Mouse (Mus musculus) right cerebral cortex, postnatal 10 days (tissue): ENCODE results near the gene Tspan11.

ENCODE experiments used
- DNase-seq, 2 experiments: peaks; one replicate each; pipeline ENCODE4 v3.0.0; 2021; ENCODE audit warnings: low spot score in 2 of 2

The Tspan11 gene

DNA sequence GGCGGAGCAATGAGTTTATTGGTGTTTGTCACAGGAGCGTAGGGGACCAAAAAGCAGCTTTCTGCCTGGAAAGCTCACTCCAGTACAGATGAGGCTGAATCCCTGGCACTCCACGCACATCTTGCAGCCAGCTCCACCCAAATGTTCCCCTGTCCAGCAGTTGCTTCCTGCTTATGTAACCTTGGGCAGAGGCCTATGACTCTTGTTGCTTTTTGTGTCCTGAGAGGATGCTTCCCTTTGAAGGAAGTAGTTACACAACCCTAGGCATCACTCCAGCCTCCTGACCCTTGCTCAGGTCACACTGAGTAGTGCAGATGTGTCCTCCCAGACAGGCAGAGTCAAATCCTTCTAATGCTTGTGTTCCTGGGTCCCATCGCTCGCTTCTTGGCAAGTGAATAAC, 46.5 kb downstream of the Tspan11 start:
- DNase-seq: no peak

DNA sequence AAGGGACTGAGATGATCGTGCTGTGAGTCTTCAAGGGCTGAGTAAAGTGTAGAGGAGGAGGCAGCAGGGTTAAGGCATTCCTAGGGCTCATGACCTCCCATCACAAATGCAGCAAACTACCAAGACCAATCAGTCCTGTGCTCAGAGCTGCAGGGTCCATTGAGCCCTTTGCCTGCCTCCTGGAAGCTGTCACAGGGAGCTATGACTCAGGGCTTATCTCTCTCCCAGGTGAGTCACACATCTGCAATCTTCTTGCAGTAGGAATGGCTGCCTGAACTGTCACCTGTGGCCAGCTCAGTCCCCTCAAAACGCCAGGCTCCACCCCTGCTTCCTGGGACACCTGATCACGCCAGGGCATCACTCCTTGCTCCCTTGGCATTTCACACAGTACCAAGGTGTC, 47.7 kb downstream of the Tspan11 start:
- no peak for DNase-seq

DNA sequence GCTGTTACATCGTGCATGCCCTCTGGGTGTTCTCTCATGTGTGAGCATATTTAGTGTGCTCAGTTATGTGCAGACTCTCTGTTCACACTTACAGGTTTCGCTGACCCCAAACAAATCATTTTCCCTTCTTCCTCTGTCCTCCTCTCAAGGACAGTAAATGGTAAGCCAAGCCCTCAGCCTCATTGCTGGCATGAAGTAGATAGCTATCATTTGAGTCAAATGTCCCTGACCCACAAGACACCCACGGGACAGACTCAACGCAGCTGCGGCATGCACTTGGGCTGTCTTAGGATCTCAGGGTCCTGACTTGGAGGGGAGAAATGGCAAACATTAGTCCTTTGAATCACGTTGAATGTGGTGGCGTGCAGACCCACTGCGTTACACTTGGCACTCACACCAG, 55.0 kb downstream of the Tspan11 start:
- no peak for DNase-seq

DNA sequence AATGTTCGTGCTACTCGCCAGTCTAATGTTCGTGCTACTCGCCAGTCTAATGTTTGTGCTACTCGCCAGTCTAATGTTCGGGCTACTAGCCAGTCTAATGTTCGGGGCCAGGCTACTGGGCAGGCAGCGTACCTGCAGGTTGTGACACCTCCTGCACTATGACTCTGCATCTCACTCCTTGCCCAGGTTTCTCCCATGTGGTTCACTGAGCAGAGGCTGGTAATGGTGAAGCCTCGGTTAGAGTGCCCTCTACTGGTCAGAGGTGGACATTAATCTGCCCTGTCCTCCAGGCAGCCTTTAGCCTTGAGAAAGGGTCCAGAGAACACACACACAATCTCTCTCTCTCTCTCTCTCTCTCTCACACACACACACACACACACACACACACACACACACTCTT, 58.3 kb downstream of the Tspan11 start:
- peak; percentile 80 to 86 for DNase-seq

DNA sequence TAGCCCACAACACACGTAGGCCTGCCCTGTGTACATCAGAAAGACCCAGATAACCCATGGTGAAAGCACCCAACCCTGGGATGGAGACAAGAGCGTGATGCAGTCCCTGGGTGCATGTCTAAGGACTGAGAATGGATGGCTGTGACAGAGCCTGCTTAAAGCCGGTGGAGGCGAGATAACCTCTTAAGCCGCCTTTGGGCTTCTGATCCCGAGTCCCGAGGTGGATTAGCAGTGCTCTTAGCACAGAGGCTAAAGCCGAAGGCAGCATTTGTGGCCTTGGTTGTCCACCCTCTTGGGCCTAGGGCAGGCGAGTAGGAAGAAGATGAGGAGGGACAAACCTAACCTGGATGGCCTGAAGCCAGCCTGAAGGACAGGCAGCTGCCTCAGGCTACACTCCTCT, 61.3 kb downstream of the Tspan11 start:
- no peak for DNase-seq

DNA sequence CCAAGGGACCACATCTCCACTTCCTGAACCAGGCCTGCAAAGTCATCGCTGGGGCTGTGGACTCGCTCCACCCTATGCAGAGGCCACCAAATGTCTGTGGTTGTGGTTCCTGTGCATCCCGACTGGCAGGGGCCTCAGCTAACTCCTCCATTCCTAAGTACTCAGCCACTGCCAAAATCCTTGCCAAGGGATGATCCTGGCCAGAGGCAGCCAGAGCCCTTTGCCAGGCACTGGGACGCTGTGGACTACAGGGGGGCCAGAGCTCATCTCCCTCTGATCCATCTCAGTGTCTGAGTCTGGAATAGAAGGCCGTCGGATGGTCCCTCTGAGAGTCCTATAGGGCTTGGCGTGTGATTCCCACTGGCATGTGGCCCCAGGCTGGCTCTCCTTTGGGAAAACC, 62.5 kb downstream of the Tspan11 start:
- no peak for DNase-seq

DNA sequence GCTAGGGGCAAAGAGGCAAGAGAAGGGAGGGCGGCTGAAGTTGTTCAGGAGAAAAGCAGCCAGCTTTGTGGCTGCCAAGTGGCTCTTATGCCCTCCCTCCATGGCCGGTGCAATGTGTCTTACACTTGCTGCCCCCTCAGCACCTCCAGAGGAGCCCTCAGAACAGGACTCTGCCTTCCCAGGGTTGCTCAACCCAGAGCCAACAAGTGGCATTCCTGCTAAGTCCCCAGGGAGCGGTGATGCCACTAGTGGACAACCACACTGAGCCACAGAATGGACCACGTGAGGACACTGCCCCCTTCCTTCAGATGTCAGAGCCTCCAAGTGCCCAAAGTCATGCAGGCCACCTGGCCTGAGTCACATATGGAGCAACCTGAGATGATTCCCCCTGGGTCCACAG, 65.7 kb downstream of the Tspan11 start:
- DNase-seq: no peak

DNA sequence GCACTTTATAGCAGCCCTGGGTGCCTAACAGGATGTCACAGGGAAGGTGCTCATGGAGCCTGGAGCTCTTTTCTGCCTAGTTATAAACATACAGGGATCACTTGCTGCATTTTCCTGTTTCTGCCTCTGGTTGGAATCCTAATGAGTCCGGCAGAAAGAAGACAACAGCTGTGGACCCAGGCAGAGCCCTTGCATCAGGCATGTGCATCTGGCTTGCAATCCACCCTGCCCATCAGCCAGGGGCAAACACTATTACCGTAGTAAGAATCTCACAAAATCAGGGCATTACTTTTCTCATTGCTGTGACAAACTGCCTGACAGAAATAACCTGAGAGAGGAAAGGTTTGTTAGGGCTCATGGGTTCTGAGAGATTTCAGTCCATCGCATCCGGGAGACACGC, 68.8 kb downstream of the Tspan11 start:
- DNase-seq: no peak

DNA sequence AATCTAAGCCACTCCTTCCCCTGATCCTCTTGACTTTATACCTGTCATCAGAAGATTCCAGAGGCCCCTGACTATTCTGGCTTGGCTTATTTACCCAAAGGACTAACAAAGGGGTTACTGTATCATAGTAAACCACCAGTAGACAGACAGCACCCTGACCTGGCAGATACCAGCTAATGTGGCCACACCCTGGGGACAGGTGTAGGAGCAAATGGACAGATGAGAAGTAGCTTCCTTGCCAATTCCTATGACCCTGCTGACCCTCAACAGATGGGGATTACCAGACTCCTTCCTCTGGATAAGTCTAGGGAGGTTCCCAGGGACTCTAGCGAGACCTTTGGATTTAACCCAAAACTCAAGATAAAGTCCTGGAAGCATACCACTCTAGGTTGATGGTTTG, 72.8 kb downstream of the Tspan11 start:
- no peak for DNase-seq

DNA sequence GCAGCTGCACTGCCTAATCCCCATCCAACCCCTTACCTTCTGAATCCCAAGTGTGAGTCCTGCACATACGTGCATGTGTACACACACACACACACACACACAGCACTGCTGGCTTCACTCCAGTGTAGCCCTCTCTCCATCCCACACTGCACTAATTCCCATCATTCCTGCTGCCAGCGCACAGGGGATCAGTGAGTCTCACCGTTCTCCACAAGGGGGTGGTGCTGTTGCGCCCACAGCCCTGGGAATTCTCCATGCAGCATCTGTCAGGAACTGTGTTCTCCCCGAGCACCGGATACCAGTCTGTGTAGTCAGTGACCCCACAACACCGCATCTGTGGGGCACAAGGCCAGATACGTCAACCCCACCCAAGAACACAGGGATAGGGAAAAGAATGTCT, 78.1 kb downstream of the Tspan11 start:
- DNase-seq: peak; percentile 72 to 78

DNA sequence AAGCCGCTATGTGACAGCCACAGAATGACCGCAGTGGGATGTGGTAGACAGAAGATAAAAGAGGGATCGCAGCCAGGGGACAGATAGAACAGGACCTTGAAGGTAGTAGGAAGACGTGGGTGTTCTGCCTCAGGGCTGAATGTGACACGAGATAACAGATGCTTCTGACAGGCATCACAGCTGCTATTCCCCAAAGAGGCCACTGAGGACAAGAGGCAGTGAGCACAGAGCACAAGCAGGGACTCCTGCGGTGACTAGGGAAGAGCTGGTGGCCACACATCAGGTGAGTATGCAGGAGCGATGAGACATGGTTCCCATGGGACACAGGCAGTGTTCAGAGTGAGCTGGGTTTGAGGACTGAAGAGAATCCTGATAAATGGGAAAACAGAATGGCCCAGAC, 82.3 kb downstream of the Tspan11 start:
- DNase-seq: no peak

DNA sequence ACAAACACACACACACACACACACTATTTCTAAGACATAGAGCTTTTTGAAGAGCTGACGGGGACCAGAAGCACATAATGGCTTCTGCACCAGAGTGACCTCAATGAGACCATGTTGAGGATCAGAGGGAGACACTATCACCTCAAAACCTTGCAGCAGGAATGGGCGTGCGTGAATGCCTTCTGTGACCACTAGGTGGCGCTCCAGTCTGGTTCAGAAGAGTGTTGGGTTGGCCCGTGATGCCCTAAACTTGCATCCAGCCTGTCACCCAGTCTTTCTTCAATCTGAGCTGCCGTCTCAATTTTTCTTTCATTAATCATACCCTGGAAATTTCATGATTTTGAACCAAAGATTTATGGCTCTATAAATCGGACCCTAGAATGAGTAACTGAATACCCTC, 82.7 kb downstream of the Tspan11 start:
- DNase-seq: peak; percentile 84 to 89

DNA sequence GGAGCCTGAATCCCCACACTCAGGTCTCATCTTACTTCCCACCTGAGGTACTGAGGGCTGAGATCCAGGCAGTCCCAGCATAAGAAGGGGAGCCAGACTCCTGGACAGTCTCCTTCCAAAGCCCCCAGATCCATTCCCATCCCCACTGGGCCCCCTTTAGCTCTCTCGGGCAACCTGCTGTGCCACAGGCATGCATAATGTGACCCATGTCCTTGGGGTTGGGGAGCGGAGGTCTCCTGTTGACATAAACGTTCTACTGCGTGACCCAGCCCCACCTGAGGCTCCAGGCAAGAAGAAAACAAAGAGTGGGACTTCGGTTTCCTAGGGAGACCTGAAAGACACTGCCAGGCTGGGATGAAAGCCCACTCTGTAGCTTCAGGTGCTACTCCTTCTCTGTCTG, 83.5 kb downstream of the Tspan11 start:
- DNase-seq: no peak

DNA sequence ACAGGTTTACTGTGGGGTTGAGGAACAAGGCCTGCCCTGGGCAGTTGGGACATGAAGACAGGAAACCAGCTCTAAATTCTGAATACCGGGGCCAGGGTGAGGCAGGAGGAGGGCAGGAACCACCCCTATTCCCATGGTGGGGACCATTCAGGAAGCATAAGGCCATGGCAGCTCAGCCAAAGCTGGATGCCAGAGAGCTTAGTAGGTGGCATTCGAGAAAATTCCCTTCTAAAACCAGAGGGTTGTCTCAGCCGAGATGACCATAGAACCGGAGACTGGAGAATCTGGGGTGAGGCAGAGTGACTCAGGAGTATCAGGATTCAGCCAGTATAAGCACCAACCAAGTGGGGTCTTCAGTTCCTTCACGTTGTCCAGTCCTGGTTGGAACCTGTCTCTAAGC, 84.5 kb downstream of the Tspan11 start:
- no peak for DNase-seq

DNA sequence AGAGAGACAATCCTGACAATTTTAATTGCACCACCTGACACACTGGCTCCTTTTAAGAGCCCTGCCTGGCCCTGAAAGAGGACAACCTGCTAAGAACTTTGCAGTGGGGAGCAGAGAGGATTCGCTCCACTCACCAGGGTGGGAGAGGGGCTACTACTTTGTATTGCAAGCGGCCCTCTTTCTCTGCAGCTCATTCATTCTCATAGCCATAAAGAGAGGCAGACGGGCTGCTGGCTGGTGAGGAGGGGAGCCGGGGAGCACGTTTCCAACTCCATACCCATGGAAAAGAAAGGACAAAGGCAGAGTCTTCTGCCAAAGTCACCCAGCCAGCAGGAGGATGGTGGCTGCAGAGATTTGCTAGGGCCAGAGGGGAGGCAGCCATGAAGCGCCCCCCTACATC, 86.2 kb downstream of the Tspan11 start:
- no peak for DNase-seq

DNA sequence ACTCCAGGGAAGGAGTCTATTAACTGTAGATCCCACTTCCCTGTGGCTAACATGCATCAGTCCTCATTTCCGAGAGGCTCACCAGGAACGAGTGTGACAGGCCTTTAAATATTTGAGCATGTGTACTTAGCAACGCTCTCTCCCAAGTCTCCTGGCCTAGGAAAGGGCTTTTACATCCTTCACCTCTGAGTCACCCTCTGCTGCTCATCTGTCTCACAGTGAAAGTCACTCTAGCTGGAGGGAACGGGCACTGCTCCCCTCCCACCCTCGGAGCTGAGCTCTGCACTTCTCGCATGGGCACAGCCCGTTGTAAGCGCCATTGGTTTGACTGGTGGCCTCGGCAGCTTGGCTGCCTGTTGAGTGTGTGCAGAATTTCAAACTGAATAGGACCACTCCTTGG, 86.6 kb downstream of the Tspan11 start:
- no peak for DNase-seq

DNA sequence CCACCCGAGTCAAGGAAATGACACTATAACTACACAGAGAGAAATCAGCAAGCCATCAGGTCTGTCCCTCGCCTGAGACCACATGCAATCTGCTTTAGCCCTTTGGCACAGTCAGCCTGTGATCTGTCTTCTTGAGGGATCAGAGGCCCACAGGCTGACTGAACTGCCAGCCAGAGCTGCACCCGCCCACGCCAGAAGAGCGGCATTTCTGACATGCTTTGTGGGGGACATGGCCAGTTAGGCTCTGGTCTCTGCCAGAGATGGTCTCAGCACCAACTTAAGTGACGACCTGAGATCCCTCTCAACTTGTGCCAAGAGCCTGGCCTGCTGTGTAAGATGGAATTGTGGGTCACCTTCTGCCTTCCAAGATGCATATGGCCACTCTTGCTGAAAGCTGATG, 89.3 kb downstream of the Tspan11 start:
- DNase-seq: no peak

DNA sequence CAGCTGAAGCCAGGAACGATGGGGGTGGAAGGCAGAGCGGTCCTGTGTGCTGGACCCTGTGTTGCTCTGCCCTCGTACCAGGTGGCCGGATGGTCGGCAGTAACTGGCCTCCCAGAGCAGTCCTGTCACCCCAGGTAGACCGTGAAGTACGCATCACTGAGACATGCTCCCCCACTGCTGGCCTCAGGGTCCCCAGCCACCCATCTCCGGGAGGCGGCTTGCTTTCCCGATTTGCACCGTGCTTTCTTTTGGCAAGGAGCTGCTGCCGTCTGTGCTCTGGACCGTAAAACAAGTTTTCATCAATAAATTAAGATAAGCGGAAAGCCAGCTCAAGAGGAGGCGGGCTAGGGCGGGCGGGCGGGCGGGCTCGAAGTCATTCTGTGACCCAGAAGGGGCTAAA, 91.6 kb downstream of the Tspan11 start:
- DNase-seq: no peak

DNA sequence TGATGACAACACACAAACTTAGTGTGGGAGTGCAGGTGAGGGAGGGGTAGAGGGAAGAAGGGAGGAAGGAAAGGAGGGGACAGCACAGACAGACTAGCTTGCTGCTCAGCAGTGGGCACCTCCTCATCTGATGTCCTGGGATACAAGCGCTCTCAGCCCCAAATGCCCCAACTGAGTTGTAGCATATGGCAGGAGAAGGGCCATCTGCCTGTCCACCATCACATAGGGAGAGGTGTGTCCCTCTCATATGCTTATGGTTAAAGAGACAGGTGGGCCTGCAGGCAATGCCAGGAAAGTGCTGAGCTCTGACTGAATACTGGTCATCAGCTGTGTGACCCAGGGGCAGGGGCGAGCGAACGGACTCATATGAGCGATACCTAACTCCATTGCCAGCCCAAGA, 92.4 kb downstream of the Tspan11 start:
- no peak for DNase-seq

DNA sequence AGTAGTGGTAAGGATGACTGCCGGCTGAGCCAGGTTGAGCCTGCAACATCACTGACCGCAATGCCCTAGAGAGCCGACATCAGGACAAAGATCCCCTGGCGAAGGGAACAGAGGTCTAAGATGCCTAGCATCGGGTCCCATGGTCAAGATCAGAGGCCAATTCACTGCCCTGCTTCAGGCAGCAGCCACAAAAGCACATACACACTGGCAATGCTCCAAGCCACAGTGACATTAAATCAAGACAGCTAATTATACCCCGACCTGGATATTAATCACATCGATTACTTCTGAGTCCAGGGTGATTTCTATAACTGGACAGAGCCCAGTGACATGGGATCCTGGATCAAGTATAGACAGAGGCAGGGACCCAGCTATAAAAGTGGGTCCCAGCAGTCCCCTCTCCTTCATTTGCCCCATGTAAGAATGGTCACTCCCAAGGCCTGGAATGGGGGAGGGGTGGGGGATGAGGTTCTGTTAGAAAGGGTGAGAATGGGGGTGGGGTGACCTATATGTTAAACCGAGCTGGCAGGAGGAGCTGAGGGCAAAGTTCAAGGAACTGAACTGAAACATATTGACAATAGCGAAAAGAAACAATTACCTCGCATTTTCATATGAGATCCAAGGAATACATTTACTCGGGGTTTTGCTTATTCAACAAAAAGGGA, 93.1 kb downstream of the Tspan11 start:
- DNase-seq: no peak

DNA sequence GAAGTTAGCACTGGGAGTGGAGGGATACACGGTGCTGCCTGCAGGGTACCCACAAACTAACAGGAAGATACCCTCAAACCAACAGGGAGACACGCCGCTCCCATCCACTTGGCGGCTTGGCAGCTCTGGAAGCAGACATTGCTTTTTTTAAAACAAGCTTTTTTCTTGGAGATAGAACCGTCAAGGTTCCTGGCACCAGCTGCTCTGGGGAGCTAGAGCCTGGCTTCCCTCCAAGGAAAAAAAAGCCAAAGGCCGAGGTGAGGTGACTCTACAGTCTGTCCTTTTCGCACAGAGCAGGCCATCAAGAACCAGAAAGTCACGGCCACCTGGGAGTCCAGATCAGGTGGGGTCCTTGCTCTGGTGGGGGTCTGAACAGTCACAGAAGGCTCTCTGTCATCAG, 93.8 kb downstream of the Tspan11 start:
- peak in 1 of 2 experiments; percentile 52 for DNase-seq

DNA sequence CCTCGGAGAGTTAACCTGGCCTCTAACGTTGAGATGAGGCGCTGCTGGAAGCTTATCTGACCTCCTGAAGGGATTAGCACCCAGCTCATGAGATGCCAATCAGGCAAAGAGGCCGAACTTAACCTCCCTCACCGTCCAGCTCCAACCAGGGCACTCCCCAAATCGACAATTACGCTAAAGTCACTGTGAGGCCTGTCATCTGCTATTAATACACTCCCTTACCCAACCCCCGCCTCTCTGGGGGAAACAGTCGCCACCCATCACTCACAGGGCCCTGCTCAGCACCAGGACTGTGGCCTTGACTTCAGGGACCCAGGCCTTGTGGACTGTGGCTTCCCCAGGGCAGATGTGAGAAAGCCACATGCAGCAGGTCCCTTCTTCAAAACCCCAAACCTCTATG, 99.0 kb downstream of the Tspan11 start:
- DNase-seq: no peak

DNA sequence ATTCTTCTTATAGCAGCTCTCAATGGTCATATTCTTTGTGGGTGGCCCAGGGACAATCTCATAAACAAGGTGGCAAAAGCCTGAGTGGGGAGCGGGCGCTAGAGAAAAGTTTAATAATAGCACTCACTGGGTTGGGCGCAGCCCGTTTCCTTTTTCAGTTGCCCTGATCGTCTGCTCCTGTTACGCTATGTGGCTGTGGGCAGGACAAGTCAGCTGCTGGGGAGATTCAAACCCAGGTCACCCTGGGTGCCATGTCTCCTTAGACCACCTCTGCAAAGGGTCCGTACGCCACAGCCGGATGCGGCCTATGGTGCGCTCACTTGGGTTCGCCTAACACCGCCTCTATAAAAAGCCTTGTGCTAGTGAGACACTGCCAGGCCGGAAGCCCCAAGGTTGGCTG, 100.0 kb downstream of the Tspan11 start:
- DNase-seq: no peak

DNA sequence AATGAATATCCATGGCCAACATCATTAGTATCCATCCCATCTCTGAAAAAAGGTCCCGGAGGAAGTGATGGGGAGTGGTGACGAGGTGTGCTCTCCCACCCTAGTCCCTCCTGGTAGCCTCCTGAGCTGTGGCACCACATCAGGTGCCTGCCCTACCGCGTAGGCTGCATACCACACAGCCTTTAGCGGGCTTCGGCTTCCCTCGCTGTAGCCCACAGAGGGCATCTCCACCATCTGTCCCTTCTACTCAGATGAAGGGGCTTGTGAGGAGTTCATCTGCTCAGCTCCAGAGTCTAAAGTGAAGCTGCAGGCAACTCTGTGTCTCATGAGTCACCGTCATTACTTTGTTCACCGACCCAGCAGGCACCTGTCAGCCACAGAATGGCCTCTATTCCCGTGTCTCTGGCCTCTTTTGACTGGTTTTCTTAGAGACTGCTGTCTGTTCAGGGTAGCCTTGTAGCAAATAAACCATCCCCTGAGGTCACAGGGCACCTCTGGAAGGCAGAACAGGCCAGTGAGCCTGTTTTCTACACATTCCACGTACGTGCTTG, 101.6 kb downstream of the Tspan11 start:
- DNase-seq: no peak
